Mouse (Mus musculus) c-Kit-positive CD71-positive TER-119-positive erythroid progenitor cells, embryonic 14.5 days (primary cell): ENCODE measurements around the gene Pld4.
A peak's percentile ranks its signal among the peaks of the same experiment; 100 is the strongest.

ENCODE experiments used
- DNase-seq: peaks from one replicate; pipeline ENCODE4 v3.0.0-alpha.2; 2013; ENCODE audit warnings: low spot score

The Pld4 gene

DNA sequence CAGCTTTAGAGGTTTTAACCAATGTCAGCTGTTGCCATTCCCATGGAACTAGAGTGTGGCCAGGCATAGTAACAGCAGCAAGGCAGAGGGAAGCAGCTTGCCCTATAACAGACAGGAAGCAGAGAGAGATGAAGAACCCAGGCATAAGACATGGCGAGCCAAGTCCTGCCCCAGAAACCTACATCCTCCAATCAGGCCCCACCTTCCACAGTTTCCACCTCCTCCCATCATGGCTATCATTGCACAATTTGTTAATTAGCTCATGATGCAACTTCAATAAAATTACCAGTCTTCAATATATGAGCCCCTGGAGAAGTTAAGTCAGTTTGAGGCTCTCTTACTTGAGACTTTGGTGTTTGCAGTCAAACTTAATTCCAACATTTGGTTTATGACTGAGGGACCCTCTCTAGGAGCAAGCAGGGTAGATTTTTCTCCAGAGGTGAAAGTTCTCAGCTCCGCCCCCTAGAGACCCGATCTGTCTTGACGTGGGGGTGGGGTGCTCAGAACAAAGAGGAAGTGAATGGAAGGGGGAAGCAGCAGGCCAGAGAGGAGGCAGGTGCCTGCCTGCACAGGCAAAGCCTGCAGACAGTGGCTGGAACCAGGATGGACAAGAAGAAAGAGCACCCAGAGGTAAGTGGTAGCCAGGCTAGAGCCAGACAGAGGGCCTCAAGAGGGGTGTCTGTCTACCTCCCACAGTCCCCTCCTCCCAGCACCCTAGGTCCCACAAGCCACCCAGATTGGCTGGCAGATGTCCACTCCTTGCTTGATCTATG, at the start of gene Pld4:
TSS of gene Pld4 (plus strand) at position 502 of the 773 bp plus-strand sequence.
- no peak for DNase-seq

DNA sequence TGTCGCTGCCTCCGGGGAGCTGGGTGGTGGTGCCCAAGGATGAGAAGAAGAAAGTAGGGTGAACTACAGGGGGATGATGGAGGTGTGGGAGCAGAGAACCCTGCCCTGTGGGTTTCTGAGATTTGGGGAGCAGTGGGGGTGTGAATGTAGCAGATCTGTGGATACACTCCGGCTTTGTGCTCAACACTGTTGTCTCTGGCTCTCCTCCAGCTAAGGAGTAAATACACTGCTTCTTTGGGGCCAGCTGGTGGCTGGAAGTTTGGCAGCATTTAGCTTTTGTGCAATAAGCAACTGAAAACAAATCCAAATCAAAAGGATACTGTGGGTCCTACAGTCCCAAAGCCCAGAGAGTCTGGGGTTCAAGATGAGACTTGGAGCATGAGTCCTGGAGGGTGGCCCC, 46.5 kb upstream of the Pld4 start:
- DNase-seq: no peak

DNA sequence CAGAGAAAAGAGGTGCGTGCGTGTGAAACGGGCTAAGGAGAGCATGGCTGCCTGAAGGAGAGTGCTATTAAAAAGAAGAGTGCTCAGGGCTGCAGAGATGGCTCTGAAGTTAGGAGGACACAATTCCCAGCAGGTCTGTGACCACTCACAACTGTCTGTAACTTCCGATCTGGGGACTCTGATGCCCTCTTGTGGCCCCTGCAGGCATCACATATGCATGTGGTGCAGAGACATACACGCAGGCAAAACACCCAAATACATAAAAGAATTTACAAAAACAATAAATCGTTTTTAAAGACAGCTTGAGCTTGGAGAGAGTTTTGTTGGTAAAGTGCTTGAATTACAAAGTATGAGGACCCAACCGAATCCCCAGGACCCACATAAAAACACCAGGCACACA, 43.3 kb upstream of the Pld4 start:
- DNase-seq: no peak

DNA sequence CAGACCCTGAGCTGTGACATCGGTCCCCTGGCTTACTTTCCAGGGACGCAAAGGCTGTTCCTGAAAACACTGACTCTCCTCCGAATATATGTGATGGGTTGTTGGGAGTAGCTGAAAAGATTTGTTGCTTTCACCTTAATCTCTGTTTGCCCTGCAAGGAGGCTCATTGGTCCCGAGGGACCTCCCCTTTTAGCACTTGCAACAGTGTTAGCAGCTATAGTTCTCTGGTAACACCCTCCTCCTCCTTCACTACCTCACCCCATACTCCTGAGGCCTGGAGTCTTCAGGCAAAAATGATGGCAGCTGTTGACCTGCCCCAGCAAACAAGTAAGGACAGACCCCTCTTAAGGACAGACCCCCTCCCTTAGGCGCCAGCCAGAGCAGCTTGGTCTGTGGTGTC, 41.5 kb upstream of the Pld4 start:
- DNase-seq: no peak

DNA sequence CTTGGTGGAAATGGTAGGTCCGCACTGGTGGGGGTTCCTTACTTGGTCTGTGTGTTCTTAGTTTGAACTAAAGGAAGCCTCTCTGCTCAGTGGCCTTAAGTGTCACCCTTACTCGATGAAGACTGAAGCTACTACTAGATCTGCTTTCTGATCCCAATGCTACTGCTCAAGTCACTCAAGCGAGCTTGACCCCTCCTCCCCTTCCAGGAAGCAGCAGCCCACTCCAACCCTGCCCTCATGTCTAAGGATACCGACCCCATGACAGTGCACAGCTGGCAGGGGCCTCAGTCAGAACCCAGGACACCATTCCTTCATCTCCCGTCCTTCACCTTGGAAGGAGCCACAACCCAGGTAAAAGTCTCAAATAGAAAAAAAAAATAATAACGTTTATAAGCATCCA, 40.2 kb upstream of the Pld4 start, which contains the start of gene Cep170b:
TSS of gene Cep170b (plus strand) at position 240 of the 400 bp plus-strand sequence.
- no peak for DNase-seq

DNA sequence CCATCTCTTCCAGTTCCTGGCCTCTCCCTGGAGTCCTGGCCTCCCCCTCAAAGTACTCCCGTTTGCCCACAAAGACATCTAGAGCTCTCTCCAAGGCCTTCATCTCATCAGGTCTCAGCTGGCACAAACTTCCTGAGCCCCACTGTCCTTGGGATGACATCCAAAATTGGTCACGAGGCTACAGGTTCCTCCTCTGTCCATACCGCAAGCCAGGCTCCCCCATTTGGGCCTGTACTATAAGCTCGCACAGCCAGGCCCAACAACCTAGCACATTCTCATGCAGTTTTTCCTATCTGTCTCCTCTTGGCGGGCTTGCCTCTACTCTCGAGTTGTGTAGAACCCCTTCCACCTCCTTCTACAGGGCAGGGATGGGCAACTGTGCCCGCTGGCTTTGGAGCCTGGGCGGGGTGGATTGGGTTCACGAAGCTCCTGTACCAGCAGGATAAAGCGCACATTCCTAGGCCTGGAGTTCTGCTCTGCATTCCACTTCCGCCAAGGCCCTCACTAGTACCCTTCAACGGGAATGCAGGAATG, 39.5 kb upstream of the Pld4 start:
- no peak for DNase-seq

DNA sequence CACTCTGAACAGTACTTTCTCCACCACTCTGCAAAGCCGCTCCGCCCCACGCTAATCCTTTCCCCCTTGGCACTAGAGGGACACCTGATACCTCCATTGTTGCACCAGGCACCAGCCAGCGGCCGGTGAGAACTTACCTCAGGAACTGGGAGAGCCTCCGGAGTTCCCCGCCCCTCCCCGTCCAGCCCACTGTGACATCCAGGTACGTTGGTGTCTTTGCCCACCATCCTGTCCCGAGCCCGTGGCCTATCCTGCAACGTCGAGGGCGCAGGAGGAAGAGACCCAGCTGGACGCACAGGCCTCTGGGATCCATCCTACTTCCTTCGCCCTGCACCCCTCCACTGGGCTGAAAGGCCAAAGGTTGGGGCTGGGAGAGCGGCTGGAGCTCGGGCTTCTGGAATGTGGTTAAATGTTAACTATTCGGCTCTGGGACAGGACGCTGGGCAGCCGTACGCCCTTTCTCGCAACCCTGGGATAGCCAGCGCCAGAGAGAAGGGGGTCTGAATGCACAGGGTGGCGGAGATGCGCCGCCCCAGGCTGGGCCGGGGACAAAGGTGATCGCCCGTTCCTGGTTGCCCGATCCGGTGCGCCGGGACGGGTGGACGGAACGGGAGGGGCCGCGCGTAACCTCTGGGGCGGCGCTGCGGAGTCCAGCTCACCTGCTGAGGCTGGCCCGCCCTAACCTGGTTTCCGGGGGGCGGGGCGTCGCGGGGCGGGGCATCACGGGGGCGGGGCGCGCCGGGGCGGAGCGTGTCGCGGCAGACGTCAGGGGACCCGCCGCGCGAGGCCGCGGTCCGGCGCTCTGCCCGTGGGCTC, 38.8 kb upstream of the Pld4 start:
- DNase-seq: no peak

DNA sequence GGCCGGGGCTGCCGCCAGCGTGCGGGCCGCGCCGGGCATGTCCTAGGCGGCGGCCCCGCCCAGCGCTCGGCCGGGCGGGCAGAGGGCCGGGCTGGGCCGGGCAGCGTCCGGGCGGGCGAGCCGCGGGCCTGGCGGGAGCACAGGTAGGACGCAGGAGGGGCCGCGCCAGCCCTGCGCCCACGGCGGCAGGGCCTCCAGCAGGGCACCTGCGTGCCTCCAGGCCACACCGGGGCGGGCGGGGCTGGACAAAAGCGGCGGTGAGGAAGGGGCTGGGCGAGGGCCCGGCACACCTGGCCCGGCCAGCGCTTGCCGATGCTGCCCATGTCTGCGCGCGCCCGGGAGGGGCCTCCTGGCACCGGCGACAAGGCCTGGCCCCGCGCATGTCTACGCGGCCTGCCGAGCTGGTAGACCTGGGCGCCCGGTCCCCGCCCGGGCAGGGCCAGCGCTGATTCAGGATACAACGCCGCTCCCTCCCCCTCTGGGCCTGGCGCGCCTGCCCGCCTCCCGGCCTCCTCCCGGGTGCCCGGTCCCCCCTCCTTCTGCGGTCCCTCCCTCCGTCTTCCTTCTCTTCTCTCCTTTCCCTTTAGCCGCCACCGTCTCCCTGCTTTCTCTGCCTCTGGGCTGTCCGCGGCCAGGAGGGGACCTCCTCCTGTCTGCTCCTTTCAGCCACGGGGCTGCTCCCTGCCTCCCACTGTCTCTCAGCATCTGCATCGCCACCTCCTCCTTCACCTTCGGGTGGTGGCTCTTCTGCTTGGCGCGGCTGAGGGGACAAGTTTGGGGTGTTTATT, 38.0 kb upstream of the Pld4 start:
- no peak for DNase-seq

DNA sequence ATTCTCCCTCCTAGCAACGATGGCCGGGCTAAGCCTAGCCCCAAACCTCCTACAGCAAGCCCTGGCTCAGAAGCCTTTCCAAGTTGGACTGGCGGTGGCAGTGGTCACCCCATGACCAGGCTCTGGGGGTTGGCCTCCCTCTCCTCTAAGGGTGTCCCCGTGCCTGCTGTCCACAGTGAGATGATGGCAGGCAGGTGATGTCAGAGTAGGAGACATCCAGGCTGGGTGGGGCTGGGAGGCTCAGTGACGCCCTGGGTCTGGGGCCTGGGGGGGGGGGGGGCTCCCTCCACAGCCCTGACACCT, 37.5 kb upstream of the Pld4 start:
- no peak for DNase-seq

DNA sequence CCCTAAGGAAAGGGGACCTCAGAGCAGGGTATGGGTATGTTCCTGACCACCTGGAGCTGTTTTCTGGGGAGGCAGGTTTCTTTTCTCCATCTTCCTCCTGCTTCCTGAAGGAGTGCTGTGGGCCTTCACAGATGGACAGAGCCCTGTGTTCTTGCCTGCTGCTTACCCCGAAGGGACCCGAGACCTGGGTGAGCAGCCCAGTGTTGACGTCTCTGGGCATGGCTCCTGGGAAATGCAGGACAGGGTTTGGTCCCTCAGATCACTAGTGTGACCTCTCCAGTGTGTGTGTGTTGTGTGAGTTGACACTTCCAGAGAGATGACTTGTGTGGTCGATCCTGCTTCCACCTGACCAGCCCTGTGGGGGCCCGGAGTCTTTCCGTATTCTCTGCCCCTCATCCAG, 37.0 kb upstream of the Pld4 start:
- DNase-seq: no peak

DNA sequence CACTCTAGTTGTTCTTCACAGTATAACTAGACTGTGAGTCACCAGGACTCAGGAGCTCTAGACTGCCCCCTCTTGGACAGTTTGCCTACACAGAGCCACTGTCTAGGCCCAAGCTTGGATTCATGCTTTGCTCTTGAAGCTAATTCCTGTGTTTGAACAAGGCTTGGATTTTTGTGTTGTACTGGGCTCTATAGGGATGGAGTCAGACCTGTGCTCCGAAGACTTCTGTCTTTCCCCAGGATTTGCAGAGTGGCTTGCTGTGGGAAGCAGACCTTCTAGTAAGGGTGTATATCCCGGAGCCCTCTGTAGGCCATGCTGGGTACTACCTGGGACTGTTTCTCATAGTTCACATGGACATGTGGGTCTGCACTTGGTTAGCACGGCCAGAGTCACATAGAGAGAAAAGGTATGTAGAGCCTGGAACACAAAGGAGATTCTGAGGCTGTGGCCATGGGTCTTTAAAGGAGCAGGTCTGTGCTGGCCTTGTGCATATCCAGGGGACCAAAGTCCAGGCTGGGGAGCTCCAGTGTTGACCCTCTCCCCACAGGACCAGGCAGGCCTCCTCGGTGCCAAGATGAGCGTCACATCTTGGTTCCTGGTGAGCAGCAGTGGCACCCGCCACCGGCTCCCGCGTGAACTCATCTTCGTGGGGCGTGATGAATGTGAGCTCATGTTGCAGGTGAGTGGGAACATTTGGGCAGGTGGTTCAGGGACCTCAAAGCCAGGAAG, 36.2 kb upstream of the Pld4 start:
- peak; percentile 51 for DNase-seq

DNA sequence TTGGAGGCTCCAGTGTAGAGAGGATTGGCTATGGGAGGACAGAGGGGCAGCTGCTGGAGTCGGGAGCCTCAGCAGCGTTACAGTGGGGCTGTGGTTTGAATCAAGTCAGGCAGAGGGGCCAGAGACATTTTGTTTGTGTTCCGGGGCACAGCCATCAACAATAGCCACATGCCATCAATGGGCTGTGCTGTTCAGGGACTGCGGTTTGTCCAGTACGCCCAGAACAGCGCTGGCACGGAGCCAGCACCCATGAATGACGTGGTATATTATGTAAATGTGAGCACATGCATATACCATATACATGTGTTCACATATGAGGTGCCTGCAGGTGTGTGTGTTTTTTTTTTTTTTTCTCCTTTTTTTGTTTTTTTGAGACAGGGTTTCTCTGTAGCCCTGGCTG, 32.7 kb upstream of the Pld4 start:
- no peak for DNase-seq

DNA sequence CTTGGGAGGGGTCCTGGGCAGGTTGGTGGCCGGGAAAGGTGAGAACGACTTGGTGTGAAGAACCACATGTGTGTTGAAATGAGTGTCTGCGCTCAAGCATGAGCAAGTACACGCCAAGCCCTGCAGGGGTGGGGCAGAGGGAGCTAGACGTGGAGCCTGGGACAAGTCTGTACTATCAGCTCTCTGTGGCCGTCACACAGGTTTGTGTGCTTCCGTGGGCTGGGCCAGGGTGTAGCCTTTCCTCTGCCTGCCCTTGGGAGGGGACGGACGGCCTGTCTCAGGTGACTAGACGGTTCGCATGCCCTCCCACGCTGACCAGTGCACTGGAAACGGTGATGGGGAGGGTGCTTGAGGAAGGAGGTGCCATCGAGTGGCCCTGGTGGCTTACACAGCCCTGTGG, 29.6 kb upstream of the Pld4 start:
- no peak for DNase-seq

DNA sequence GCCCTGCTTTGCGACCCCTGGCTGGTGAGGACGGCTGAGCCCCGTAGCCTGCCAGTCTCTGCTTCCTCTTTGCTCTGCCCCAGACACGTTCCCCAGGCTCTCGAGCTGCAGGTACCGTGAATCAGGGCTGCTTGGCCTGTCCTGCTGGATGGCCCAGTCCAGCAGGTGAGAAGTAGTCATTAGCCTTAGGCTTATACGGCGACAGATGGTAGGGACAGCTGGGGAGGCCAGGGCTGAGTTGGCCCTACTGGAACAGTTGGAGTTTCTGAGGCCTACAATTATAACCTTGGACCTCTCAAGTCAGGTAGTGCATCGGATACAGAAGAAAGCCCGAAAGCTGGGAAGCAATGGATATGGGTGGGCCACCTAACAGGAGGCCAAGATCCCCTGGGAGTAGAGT, 27.9 kb upstream of the Pld4 start:
- DNase-seq: no peak

DNA sequence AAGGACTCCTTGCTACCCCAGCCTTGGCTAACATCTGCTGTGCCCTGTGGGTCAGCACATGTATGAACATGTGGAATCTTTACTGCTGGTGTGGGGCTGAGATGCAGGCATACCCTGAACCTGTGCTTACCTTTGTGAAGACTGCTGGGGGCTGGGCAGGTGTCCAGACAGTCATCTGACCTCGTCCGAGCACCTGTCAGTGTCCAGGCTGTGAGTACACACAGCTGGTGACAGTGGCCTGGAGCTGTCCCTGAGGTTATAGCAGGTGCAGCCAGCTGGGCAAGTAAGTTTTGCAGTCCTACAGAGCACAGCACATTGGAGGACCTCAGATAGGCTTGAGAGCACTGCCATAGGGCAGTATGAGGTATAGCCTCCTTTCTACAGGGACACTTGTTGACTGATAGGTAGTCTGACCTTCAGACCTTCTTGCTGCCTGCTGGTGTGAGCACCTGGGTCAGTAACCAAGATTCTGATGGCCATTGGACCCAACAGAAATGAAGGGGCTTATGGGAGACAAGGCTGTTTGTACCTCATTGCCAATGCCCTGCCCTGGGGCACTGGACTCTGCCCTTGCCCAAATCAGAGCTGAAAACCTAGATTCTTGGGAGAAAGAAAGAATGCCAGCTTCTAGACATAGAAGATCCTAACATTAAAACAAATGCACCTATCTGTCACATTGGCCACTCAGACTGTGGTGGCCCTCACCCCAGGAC, 26.2 kb upstream of the Pld4 start:
- DNase-seq: no peak

DNA sequence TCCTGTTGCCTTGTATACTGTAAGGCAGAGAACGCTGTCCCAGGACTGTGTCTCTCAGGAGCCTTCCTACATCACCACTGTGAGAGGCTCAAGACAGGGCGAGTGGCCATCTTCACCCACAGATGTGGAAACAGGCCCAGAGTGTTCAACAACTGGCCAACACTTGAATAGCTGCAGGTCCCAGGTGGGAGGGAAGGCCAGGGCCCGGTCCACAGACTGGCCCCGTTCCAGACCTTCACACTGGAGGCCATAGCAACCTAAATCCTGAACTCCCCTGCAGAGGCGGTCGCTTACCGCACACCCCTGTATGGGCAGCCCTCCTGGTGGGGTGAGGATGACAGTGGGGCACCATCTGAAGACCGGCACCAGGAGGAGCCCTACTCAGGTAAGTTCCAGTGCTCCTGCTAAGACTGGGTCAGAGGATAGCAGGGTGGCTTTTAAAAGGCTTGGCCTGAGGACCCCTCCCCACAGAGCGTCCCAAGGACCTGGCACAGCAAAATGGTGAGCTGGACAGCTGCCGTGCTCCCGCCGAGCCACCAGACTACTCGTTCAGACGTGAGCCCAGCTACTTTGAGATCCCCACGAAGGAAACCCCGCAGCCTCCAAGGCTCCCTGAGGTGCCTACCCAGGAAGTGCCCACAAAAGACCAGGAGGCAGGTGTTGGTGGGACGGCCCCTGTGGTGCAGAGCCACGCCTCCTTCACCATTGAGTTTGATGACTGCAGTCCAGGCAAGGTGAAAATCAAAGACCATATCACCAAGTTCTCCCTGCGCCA, 25.4 kb upstream of the Pld4 start:
- DNase-seq: no peak

DNA sequence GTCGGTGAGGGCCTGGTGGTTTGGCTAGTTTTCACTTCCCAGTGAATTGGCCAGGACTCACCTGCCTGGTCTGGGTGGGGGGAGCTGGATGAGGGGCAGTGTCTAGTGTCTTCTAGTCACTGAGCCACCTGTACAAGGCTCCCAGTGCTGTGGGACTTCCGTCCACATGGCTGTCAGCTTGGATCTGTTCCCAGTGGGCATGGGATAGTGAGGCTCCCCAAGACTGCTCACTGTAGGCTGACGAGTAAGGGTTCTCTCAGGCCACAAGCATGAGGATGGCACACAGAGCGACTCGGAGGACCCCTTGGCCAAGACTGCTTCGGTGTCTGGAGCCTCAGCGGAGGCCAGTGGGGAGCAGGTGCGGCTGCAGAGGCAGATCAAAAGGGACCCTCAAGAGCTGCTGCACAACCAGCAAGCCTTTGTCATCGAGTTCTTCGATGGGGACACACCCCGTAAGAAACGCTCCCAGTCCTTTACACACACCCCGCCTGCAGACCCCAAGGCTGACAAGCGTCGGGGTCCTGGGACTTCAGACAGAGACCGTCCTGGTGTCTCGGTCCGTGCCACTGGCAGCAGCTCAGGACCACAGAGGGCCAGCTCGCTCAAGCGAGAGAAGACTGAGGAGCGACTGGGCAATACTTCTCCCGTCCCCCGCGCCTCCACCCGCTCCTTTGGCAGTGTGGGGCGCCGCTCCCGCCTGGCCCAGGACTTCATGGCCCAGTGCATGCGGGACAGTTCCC, 24.4 kb upstream of the Pld4 start:
- DNase-seq: no peak

DNA sequence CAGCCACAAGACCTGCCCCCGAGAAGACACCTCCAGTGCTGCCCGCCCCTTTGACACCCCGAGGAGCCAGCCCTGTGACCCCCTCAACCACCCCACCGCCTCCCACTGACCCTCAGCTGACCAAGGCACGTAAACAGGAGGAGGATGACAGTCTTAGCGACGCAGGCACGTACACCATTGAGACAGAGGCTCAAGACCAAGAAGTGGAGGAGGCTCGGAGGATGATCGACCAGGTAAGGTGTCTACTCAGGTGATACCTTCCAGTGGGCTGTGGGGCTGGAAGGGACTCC, 23.9 kb upstream of the Pld4 start:
- DNase-seq: no peak

DNA sequence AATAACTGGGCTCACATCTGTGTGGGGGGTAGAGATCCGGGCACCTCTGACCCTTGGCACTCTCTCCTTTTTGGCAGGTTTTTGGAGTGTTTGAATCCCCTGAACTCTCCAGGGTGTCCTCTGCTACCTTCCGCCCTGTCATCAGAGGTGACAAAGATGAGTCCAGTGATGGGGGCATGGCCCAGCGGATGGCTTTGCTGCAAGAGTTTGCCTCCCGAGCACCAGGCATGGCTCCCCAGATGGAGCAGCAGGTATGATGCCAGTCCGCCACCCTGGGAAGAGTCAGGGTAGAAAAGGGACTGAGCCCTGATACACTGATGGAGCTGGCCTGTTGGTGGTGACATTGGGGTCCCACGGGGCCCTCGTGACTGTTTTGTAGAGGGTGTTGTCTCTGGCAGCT, 23.4 kb upstream of the Pld4 start:
- DNase-seq: no peak

DNA sequence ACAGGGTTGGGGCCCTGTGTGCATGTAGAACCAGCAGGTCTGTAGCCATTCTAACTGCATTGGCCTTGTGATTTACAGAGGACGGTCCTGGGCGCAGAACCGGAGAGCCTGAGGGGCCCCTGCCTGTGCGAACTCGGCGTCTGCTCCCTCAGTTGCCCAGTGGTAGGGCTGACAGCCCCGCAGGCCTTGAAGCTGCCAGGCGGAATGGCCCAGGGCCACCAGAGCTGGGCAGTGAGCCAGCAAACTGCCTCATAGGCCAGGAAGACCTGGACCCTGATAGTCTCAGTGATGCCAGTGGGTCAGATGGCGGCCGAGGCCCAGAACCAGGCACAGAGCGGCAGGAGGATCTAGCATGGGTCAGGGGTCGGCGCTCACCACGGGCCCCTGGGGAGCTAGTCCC, 22.7 kb upstream of the Pld4 start:
- DNase-seq: no peak
